Mouse (Mus musculus): ENCODE results near the gene Brca2. TPM values are rescaled to one million over a fixed set of nuclear protein-coding genes. Genes with fewer than 3 reads are reported as not detected.

Gene Brca2
- polyA plus RNA-seq, 1 experiment from 2014 or later = 11.8 TPM

- DNase-seq (ENCODE audit: low spot score) (no peak), ATAC-seq (no peak)
- Histone ChIP-seq H3K36me3 (ENCODE audit: control insufficient read depth, insufficient read depth, low read length) (no peaks in the 10 kb centered on the region), H3K4me1 (ENCODE audit: control insufficient read depth, insufficient read depth, low read length) (no peaks in the 10 kb centered on the region), H3K9me3 (replicated peaks; ENCODE audit: control insufficient read depth, low read length) (no peaks in the 10 kb centered on the region), H3K4me2 (ENCODE audit: low read length) (no peak overlapping the region), H3K27me3 (replicated peaks; ENCODE audit: control insufficient read depth, insufficient read depth, low read length) (no peaks in the 10 kb centered on the region), H3K27ac (ENCODE audit: low read depth, low read length) (no peak overlapping the region), H3K9ac (ENCODE audit: low read length) (no peak overlapping the region), H3K4me3 (ENCODE audit: low read depth, low read length) (no peak overlapping the region)
- WGBS = 85% methylated on average over 6 of the region's 6 CpGs
These were observed 11.8 kb upstream of the Brca2 start for GRCm38 (mm10) chr5:150510451-150511225.

- DNase-seq (ENCODE audit: low spot score) = no peak
- Histone ChIP-seq H3K4me2 (ENCODE audit: low read length) (no peak overlapping the region), H3K4me3 (ENCODE audit: low read depth, low read length) (no peak overlapping the region), H3K27me3 (replicated peaks; ENCODE audit: control insufficient read depth, insufficient read depth, low read length) (no peaks in the 10 kb centered on the region), H3K36me3 (ENCODE audit: control insufficient read depth, insufficient read depth, low read length) (no peaks in the 10 kb centered on the region), H3K9me3 (replicated peaks; ENCODE audit: control insufficient read depth, low read length) (no peaks in the 10 kb centered on the region), H3K9ac (ENCODE audit: low read length) (no peak overlapping the region), H3K27ac (ENCODE audit: low read depth, low read length) (no peak overlapping the region), H3K4me1 (ENCODE audit: control insufficient read depth, insufficient read depth, low read length) (no peaks in the 10 kb centered on the region)
- ATAC-seq = no peak
- WGBS = 74% methylated on average over 4 of the region's 4 CpGs
These were observed 9.2 kb upstream of the Brca2 start for GRCm38 (mm10) chr5:150513264-150513663.

GRCm38 (mm10) chr5:150514027-150514426 is 8.4 kb upstream of the Brca2 start:
- no peak overlapping the region for H3K27ac ChIP-seq (ENCODE audit: low read depth, low read length)
- DNase-seq (ENCODE audit: low spot score) (no peak), ATAC-seq (no peak)
- H3K4me1 ChIP-seq (ENCODE audit: control insufficient read depth, insufficient read depth, low read length) = no peaks in the 10 kb centered on the region
- WGBS = 97% methylated on average over 1 of the region's 1 CpGs
- no peaks in the 10 kb centered on the region for H3K9me3 ChIP-seq (replicated peaks; ENCODE audit: control insufficient read depth, low read length)
- H3K9ac ChIP-seq (ENCODE audit: low read length) = no peak overlapping the region
- H3K36me3 ChIP-seq (ENCODE audit: control insufficient read depth, insufficient read depth, low read length) = no peaks in the 10 kb centered on the region
- H3K27me3 ChIP-seq (replicated peaks; ENCODE audit: control insufficient read depth, insufficient read depth, low read length) = no peaks in the 10 kb centered on the region
- H3K4me3 ChIP-seq (ENCODE audit: low read depth, low read length) = no peak overlapping the region
- no peak overlapping the region for H3K4me2 ChIP-seq (ENCODE audit: low read length)

GRCm38 (mm10) chr5:150518064-150518463 is 4.4 kb upstream of the Brca2 start, which contains the start of gene Zar1l:
Gene Zar1l (minus strand): TSS chr5:150518164.
- H3K4me1 ChIP-seq (ENCODE audit: control insufficient read depth, insufficient read depth, low read length) = no peaks in the 10 kb centered on the region; the same call in 1 of the 2 replicates
- H3K9me3 ChIP-seq (replicated peaks; ENCODE audit: control insufficient read depth, low read length) = no peaks in the 10 kb centered on the region
- H3K4me3 ChIP-seq (ENCODE audit: low read depth, low read length) = no peak within 1 kb of the TSS
- H3K36me3 ChIP-seq (ENCODE audit: control insufficient read depth, insufficient read depth, low read length) = no peaks in the 10 kb centered on the region
- H3K27me3 ChIP-seq (replicated peaks; ENCODE audit: control insufficient read depth, insufficient read depth, low read length) = no peaks in the 10 kb centered on the region
- WGBS = 45% methylated on average over 4 of the region's 4 CpGs
- no peak within 1 kb of the TSS for H3K4me2 ChIP-seq (ENCODE audit: low read length)
- no peak within 1 kb of the TSS for H3K9ac ChIP-seq (ENCODE audit: low read length)
- no peak for DNase-seq (ENCODE audit: low spot score)
- H3K27ac ChIP-seq (ENCODE audit: low read depth, low read length) = no peak within 1 kb of the TSS
- ATAC-seq = no peak

- H3K9me3 ChIP-seq (replicated peaks; ENCODE audit: control insufficient read depth, low read length) = no peaks in the 10 kb centered on the region
- H3K4me2 ChIP-seq (ENCODE audit: low read length) = no peak overlapping the region
- H3K27ac ChIP-seq (ENCODE audit: low read depth, low read length) = no peak overlapping the region
- no peak for ATAC-seq
- no peaks in the 10 kb centered on the region; the same call in 1 of the 2 replicates for H3K4me1 ChIP-seq (ENCODE audit: control insufficient read depth, insufficient read depth, low read length)
- no peaks in the 10 kb centered on the region for H3K36me3 ChIP-seq (ENCODE audit: control insufficient read depth, insufficient read depth, low read length)
- peak; percentile 17 for DNase-seq (ENCODE audit: low spot score)
- WGBS = 88% methylated on average over 1 of the region's 1 CpGs
- H3K27me3 ChIP-seq (replicated peaks; ENCODE audit: control insufficient read depth, insufficient read depth, low read length) = no peaks in the 10 kb centered on the region
- no peak overlapping the region for H3K9ac ChIP-seq (ENCODE audit: low read length)
- H3K4me3 ChIP-seq (ENCODE audit: low read depth, low read length) = no peak overlapping the region
These were observed 2.9 kb upstream of the Brca2 start for GRCm38 (mm10) chr5:150519551-150519950.

GRCm38 (mm10) chr5:150522867-150523234 is 421 bp downstream of the Brca2 start:
- H3K4me1 ChIP-seq (ENCODE audit: control insufficient read depth, insufficient read depth, low read length) = no peaks in the 10 kb centered on the region; the same call in 1 of the 2 replicates
- no peaks in the 10 kb centered on the region for H3K27me3 ChIP-seq (replicated peaks; ENCODE audit: control insufficient read depth, insufficient read depth, low read length)
- H3K4me2 ChIP-seq (ENCODE audit: low read length) = peak overlapping the region; percentile 73
- H3K9ac ChIP-seq (ENCODE audit: low read length) = peak overlapping the region; percentile 83
- DNase-seq (ENCODE audit: low spot score) (no peak), ATAC-seq (peak; percentile 38; the same call in 1 of the 2 replicates)
- H3K4me3 ChIP-seq (ENCODE audit: low read depth, low read length) = peak overlapping the region; percentile 71
- 5% methylated on average over 11 of the region's 11 CpGs for WGBS
- no peaks in the 10 kb centered on the region for H3K36me3 ChIP-seq (ENCODE audit: control insufficient read depth, insufficient read depth, low read length)
- H3K27ac ChIP-seq (ENCODE audit: low read depth, low read length) = peak overlapping the region; percentile 44; the same call in 1 of the 2 replicates
- H3K9me3 ChIP-seq (replicated peaks; ENCODE audit: control insufficient read depth, low read length) = no peaks in the 10 kb centered on the region

- no peak overlapping the region for H3K9ac ChIP-seq (ENCODE audit: low read length)
- 92% methylated on average over 2 of the region's 2 CpGs for WGBS
- no peak for ATAC-seq
- no peak for DNase-seq (ENCODE audit: low spot score)
- no peak overlapping the region for H3K4me3 ChIP-seq (ENCODE audit: low read depth, low read length)
- H3K36me3 ChIP-seq (ENCODE audit: control insufficient read depth, insufficient read depth, low read length) = no peaks in the 10 kb centered on the region
- H3K27me3 ChIP-seq (replicated peaks; ENCODE audit: control insufficient read depth, insufficient read depth, low read length) = no peaks in the 10 kb centered on the region
- no peak overlapping the region for H3K4me2 ChIP-seq (ENCODE audit: low read length)
- no peaks in the 10 kb centered on the region for H3K9me3 ChIP-seq (replicated peaks; ENCODE audit: control insufficient read depth, low read length)
- no peaks in the 10 kb centered on the region; the same call in 1 of the 2 replicates for H3K4me1 ChIP-seq (ENCODE audit: control insufficient read depth, insufficient read depth, low read length)
- H3K27ac ChIP-seq (ENCODE audit: low read depth, low read length) = no peak overlapping the region
These were observed 2.8 kb downstream of the Brca2 start for GRCm38 (mm10) chr5:150525239-150525638.

DNA sequence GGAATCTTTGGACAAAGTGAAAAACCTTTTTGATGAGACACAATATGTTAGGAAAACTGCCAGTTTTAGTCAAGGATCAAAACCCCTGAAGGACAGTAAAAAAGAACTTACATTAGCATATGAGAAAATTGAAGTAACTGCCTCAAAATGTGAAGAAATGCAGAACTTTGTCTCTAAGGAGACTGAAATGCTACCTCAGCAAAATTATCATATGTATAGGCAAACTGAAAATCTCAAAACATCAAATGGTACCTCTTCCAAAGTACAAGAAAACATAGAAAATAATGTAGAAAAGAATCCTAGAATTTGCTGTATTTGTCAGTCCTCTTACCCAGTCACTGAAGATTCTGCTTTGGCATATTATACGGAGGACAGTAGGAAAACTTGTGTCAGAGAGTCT is 18.9 kb downstream of the Brca2 start:
- DNase-seq (ENCODE audit: low spot score) = no peak
- Histone ChIP-seq H3K36me3 (ENCODE audit: control insufficient read depth, insufficient read depth, low read length) (peaks cover 20% of the 10 kb centered on the region), H3K9ac (ENCODE audit: low read length) (no peak overlapping the region), H3K9me3 (replicated peaks; ENCODE audit: control insufficient read depth, low read length) (no peaks in the 10 kb centered on the region), H3K4me2 (ENCODE audit: low read length) (no peak overlapping the region), H3K4me1 (ENCODE audit: control insufficient read depth, insufficient read depth, low read length) (no peaks in the 10 kb centered on the region), H3K27ac (ENCODE audit: low read depth, low read length) (no peak overlapping the region), H3K27me3 (replicated peaks; ENCODE audit: control insufficient read depth, insufficient read depth, low read length) (no peaks in the 10 kb centered on the region), H3K4me3 (ENCODE audit: low read depth, low read length) (no peak overlapping the region)
- no peak for ATAC-seq
- 95% methylated on average over 1 of the region's 1 CpGs for WGBS

DNA sequence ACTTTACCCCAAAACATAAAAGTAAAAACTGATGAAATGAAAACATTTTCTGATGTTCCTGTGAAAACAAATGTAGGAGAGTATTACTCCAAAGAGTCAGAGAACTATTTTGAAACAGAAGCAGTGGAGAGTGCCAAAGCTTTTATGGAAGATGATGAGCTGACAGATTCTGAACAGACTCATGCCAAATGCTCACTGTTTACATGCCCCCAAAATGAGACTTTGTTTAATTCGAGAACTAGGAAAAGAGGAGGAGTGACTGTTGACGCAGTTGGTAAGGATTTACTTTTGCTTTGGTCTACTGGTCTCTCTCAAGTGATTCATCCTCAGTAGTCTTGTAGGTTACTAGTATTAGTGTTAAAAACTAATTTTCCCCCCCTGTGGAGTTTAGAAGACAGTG is 20.8 kb downstream of the Brca2 start:
- no peak overlapping the region for H3K9ac ChIP-seq (ENCODE audit: low read length)
- no peak for ATAC-seq

More for the DNA sequence above, 20.8 kb downstream of the Brca2 start:
- Histone ChIP-seq H3K27ac (ENCODE audit: low read depth, low read length) (no peak overlapping the region), H3K4me1 (ENCODE audit: control insufficient read depth, insufficient read depth, low read length) (no peaks in the 10 kb centered on the region), H3K27me3 (replicated peaks; ENCODE audit: control insufficient read depth, insufficient read depth, low read length) (no peaks in the 10 kb centered on the region), H3K4me3 (ENCODE audit: low read depth, low read length) (no peak overlapping the region), H3K9me3 (replicated peaks; ENCODE audit: control insufficient read depth, low read length) (no peaks in the 10 kb centered on the region), H3K4me2 (ENCODE audit: low read length) (no peak overlapping the region), H3K36me3 (ENCODE audit: control insufficient read depth, insufficient read depth, low read length) (peaks cover 18% of the 10 kb centered on the region)
- WGBS = 96% methylated on average over 2 of the region's 2 CpGs
- DNase-seq (ENCODE audit: low spot score) = no peak

Measured in forebrain, embryonic 14.5 days (tissue).